Mouse (Mus musculus): ENCODE measurements around the gene E330021D16Rik. TPM values are rescaled to one million over a fixed set of nuclear protein-coding genes. Genes with fewer than 3 reads are reported as not detected.
"Not testable (repeated sequence)": the region's sequence is repeated elsewhere in the genome, so short reads cannot be mapped to it uniquely, and the experiment has no call there.

The E330021D16Rik gene
- polyA plus RNA-seq, 1 experiment from 2014 or later = 0.24 TPM

DNA sequence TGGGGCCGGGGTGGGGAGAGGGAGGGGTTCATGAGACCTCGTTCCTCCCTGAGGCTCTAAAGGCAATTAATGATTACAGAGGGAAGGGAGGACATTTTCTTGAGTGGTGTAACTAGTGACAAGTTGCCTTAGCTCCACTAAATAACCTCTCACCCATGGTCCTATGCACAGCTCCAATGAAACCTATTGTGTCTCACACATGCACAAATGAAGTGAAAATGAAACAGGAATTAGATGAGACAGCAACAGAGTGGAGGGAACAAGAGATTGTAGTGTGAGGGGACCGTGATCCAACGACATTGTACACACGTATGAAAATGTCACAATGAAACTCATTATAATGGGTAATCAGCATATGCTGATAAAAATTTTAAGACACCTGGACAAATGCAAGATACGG lies 35.5 kb upstream of the E330021D16Rik start:
- DNase-seq (ENCODE audit: low spot score) (no peak), ATAC-seq (replicated peaks; ENCODE audit: insufficient number of reproducible peaks, low FRiP score, low TSS enrichment, low read depth) (no peak)
- WGBS = 90% methylated on average over 6 of the region's 6 CpGs

GRCm38 (mm10) chr6:136449930-136450329 lies 34.6 kb upstream of the E330021D16Rik start:
- ATAC-seq (replicated peaks; ENCODE audit: insufficient number of reproducible peaks, low FRiP score, low TSS enrichment, low read depth) = no peak
- WGBS = 84% methylated on average over 1 of the region's 1 CpGs
- no peak overlapping the region for H3K4me3 ChIP-seq (ENCODE audit: low read depth, low read length)

More for the DNA sequence above, 35.5 kb upstream of the E330021D16Rik start:
- no peak overlapping the region for H3K9ac ChIP-seq (replicated peaks; ENCODE audit: low read length)
- no peaks in the 10 kb centered on the region for H3K4me1 ChIP-seq (ENCODE audit: control insufficient read depth, insufficient read depth, low read length)
- H3K27me3 ChIP-seq (ENCODE audit: control insufficient read depth, insufficient read depth, low read length) = no peaks in the 10 kb centered on the region
- no peaks in the 10 kb centered on the region for H3K36me3 ChIP-seq (replicated peaks; ENCODE audit: control insufficient read depth, insufficient read depth, low read depth, low read length)
- H3K27ac ChIP-seq (replicated peaks; ENCODE audit: low read depth, low read length) = no peak overlapping the region
- no peak overlapping the region for H3K4me2 ChIP-seq (ENCODE audit: low read depth, low read length)
- no peak overlapping the region for H3K4me3 ChIP-seq (ENCODE audit: low read depth, low read length)
- H3K9me3 ChIP-seq (replicated peaks; ENCODE audit: control insufficient read depth, low read length) = no peaks in the 10 kb centered on the region

GRCm38 (mm10) chr6:136449270-136449692 lies 33.9 kb upstream of the E330021D16Rik start:
- H3K9ac ChIP-seq (replicated peaks; ENCODE audit: low read length) = no peak overlapping the region
- no peaks in the 10 kb centered on the region for H3K9me3 ChIP-seq (replicated peaks; ENCODE audit: control insufficient read depth, low read length)
- WGBS = 67% methylated on average over 9 of the region's 9 CpGs
- H3K27me3 ChIP-seq (ENCODE audit: control insufficient read depth, insufficient read depth, low read length) = no peaks in the 10 kb centered on the region
- no peak overlapping the region for H3K4me3 ChIP-seq (ENCODE audit: low read depth, low read length)
- no peaks in the 10 kb centered on the region for H3K4me1 ChIP-seq (ENCODE audit: control insufficient read depth, insufficient read depth, low read length)
- H3K36me3 ChIP-seq (replicated peaks; ENCODE audit: control insufficient read depth, insufficient read depth, low read depth, low read length) = no peaks in the 10 kb centered on the region
- no peak overlapping the region for H3K27ac ChIP-seq (replicated peaks; ENCODE audit: low read depth, low read length)
- DNase-seq (ENCODE audit: low spot score) (no peak), ATAC-seq (replicated peaks; ENCODE audit: insufficient number of reproducible peaks, low FRiP score, low TSS enrichment, low read depth) (no peak)
- no peak overlapping the region for H3K4me2 ChIP-seq (ENCODE audit: low read depth, low read length)

More at GRCm38 (mm10) chr6:136449930-136450329, 34.6 kb upstream of the E330021D16Rik start:
- no peak for DNase-seq (ENCODE audit: low spot score)
- no peak overlapping the region for H3K9ac ChIP-seq (replicated peaks; ENCODE audit: low read length)
- H3K27me3 ChIP-seq (ENCODE audit: control insufficient read depth, insufficient read depth, low read length) = no peaks in the 10 kb centered on the region
- no peaks in the 10 kb centered on the region for H3K9me3 ChIP-seq (replicated peaks; ENCODE audit: control insufficient read depth, low read length)
- no peaks in the 10 kb centered on the region for H3K36me3 ChIP-seq (replicated peaks; ENCODE audit: control insufficient read depth, insufficient read depth, low read depth, low read length)
- H3K4me2 ChIP-seq (ENCODE audit: low read depth, low read length) = no peak overlapping the region
- no peak overlapping the region for H3K27ac ChIP-seq (replicated peaks; ENCODE audit: low read depth, low read length)
- H3K4me1 ChIP-seq (ENCODE audit: control insufficient read depth, insufficient read depth, low read length) = no peaks in the 10 kb centered on the region

GRCm38 (mm10) chr6:136439205-136439604 lies 23.8 kb upstream of the E330021D16Rik start:
- not testable (repeated sequence) for H3K9me3 ChIP-seq (replicated peaks; ENCODE audit: control insufficient read depth, low read length); H3K27ac ChIP-seq (replicated peaks; ENCODE audit: low read depth, low read length); H3K4me1 ChIP-seq (ENCODE audit: control insufficient read depth, insufficient read depth, low read length); H3K4me3 ChIP-seq (ENCODE audit: low read depth, low read length); H3K9ac ChIP-seq (replicated peaks; ENCODE audit: low read length); H3K4me2 ChIP-seq (ENCODE audit: low read depth, low read length); H3K36me3 ChIP-seq (replicated peaks; ENCODE audit: control insufficient read depth, insufficient read depth, low read depth, low read length); H3K27me3 ChIP-seq (ENCODE audit: control insufficient read depth, insufficient read depth, low read length); DNase-seq (ENCODE audit: low spot score); ATAC-seq (replicated peaks; ENCODE audit: insufficient number of reproducible peaks, low FRiP score, low TSS enrichment, low read depth)
- WGBS = 81% methylated on average over 2 of the region's 2 CpGs

GRCm38 (mm10) chr6:136436151-136436550 lies 20.8 kb upstream of the E330021D16Rik start:
- 71% methylated on average over 3 of the region's 3 CpGs for whole genome bisulfite sequencing
- ATAC-seq (replicated peaks; ENCODE audit: insufficient number of reproducible peaks, low FRiP score, low TSS enrichment, low read depth); H3K4me2 ChIP-seq (ENCODE audit: low read depth, low read length): not testable (repeated sequence)

GRCm38 (mm10) chr6:136433573-136433972 lies 18.2 kb upstream of the E330021D16Rik start:
- no peak for ATAC-seq (replicated peaks; ENCODE audit: insufficient number of reproducible peaks, low FRiP score, low TSS enrichment, low read depth)
- no peaks in the 10 kb centered on the region for H3K36me3 ChIP-seq (replicated peaks; ENCODE audit: control insufficient read depth, insufficient read depth, low read depth, low read length)
- no peak overlapping the region for H3K4me3 ChIP-seq (ENCODE audit: low read depth, low read length)
- no peak for DNase-seq (ENCODE audit: low spot score)
- no peaks in the 10 kb centered on the region for H3K27me3 ChIP-seq (ENCODE audit: control insufficient read depth, insufficient read depth, low read length)
- no peaks in the 10 kb centered on the region for H3K4me1 ChIP-seq (ENCODE audit: control insufficient read depth, insufficient read depth, low read length)
- no peak overlapping the region for H3K9ac ChIP-seq (replicated peaks; ENCODE audit: low read length)
- no peak overlapping the region for H3K4me2 ChIP-seq (ENCODE audit: low read depth, low read length)
- H3K9me3 ChIP-seq (replicated peaks; ENCODE audit: control insufficient read depth, low read length) = no peaks in the 10 kb centered on the region
- 91% methylated on average over 6 of the region's 6 CpGs for WGBS
- H3K27ac ChIP-seq (replicated peaks; ENCODE audit: low read depth, low read length) = no peak overlapping the region

More at GRCm38 (mm10) chr6:136436151-136436550, 20.8 kb upstream of the E330021D16Rik start:
- not testable (repeated sequence) for H3K9me3 ChIP-seq (replicated peaks; ENCODE audit: control insufficient read depth, low read length); H3K4me3 ChIP-seq (ENCODE audit: low read depth, low read length); H3K27ac ChIP-seq (replicated peaks; ENCODE audit: low read depth, low read length); H3K9ac ChIP-seq (replicated peaks; ENCODE audit: low read length); H3K4me1 ChIP-seq (ENCODE audit: control insufficient read depth, insufficient read depth, low read length); H3K27me3 ChIP-seq (ENCODE audit: control insufficient read depth, insufficient read depth, low read length); DNase-seq (ENCODE audit: low spot score); H3K36me3 ChIP-seq (replicated peaks; ENCODE audit: control insufficient read depth, insufficient read depth, low read depth, low read length)

DNA sequence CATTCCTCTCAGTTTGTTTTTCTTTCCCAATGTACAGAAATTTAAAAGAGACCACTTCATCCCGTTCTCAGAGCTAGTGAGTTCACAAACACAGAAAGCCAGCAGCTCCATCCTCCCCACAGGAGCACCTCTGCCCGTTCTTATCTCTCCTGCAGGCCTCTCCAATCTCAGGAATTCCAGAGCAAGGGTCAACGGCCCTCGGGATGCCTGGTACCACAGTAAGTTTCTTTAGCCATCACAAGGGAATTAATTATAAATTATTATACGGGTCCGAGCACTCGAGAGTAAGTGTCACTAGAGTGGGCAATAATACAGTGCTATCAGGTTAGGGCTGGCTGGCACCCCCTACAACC lies 16.5 kb upstream of the E330021D16Rik start:
- Histone ChIP-seq H3K4me2 (ENCODE audit: low read depth, low read length) (no peak overlapping the region), H3K9ac (replicated peaks; ENCODE audit: low read length) (no peak overlapping the region), H3K9me3 (replicated peaks; ENCODE audit: control insufficient read depth, low read length) (no peaks in the 10 kb centered on the region), H3K27me3 (ENCODE audit: control insufficient read depth, insufficient read depth, low read length) (no peaks in the 10 kb centered on the region), H3K4me1 (ENCODE audit: control insufficient read depth, insufficient read depth, low read length) (no peaks in the 10 kb centered on the region), H3K36me3 (replicated peaks; ENCODE audit: control insufficient read depth, insufficient read depth, low read depth, low read length) (no peaks in the 10 kb centered on the region), H3K4me3 (ENCODE audit: low read depth, low read length) (no peak overlapping the region), H3K27ac (replicated peaks; ENCODE audit: low read depth, low read length) (no peak overlapping the region)
- DNase-seq (ENCODE audit: low spot score) (no peak), ATAC-seq (replicated peaks; ENCODE audit: insufficient number of reproducible peaks, low FRiP score, low TSS enrichment, low read depth) (no peak)
- 32% methylated on average over 7 of the region's 7 CpGs for WGBS

DNA sequence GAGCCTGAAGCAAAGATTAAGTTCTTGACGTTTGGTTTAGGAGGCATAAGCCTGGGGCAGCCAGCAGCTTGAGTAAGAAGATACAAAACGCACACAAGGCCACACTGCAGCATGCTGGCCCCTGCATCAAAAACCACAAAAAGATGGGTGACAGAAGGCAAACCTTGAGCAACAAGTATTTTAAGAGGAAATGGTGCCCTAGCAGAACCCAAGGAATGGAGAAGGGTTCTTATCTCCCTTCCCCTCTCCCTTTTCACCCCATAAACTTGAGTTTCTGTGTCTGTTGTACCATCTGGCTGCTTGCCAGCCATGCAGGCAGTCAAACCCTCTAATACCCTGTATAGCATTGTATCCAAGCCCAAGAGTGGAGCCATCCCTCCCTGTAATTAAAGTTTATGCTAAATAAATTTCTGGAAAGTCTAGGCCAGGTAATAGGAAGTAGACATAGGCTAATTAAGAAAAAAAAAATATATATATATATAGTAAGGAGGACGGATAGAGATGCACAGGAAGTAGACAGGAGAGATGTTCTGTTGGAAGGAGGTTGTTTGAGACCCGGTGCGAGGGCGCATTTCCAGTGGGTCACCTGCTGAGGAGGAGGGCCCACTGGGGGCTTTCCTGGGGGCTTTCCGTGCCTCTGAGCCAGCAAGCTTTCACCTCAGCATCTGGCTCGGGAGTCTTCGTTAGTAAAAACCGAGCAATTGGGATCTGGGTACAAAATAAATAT lies 16.0 kb upstream of the E330021D16Rik start:
- Histone ChIP-seq H3K4me2 (ENCODE audit: low read depth, low read length) (no peak overlapping the region), H3K9ac (replicated peaks; ENCODE audit: low read length) (no peak overlapping the region), H3K4me1 (ENCODE audit: control insufficient read depth, insufficient read depth, low read length) (no peaks in the 10 kb centered on the region), H3K36me3 (replicated peaks; ENCODE audit: control insufficient read depth, insufficient read depth, low read depth, low read length) (no peaks in the 10 kb centered on the region), H3K27ac (replicated peaks; ENCODE audit: low read depth, low read length) (no peak overlapping the region), H3K27me3 (ENCODE audit: control insufficient read depth, insufficient read depth, low read length) (no peaks in the 10 kb centered on the region), H3K9me3 (replicated peaks; ENCODE audit: control insufficient read depth, low read length) (no peaks in the 10 kb centered on the region), H3K4me3 (ENCODE audit: low read depth, low read length) (no peak overlapping the region)
- ATAC-seq (replicated peaks; ENCODE audit: insufficient number of reproducible peaks, low FRiP score, low TSS enrichment, low read depth) = no peak
- DNase-seq (ENCODE audit: low spot score) = no peak
- WGBS = 59% methylated on average over 10 of the region's 10 CpGs

Data from embryonic facial prominence, embryonic 11.5 days (tissue).